Comparison of ENCODE assay signal across 13 mouse cellular contexts in genomic region chr2:29266810-29267209, GRCm38 (mm10). TPM values are rescaled to one million over a fixed set of nuclear protein-coding genes. Genes with fewer than 3 reads are reported as not detected.
DNase-seq lines count a peak whose midpoint lies in the region; ATAC-seq lines count a peak whose summit lies in the region.
"Had no signal": no experiment of that assay in that cellular context is flagged by ENCODE, and none has a peak within 500 bp of the region (broad histone marks: within the 10 kb centered on the region; RNA-seq: fewer than 3 reads in every experiment).

No protein-coding gene starts in this region.

- no peak for ATAC-seq in cerebellum, adult (ENCODE audit: insufficient number of reproducible peaks, low FRiP score, low TSS enrichment)
- peak; percentile 37; the same call in 1 of the 2 replicates for ATAC-seq in hindbrain, embryonic 16.5 days
- ATAC-seq in monocyte, adult 5-6 weeks (replicated peaks; ENCODE audit: insufficient number of reproducible peaks, low FRiP score, low TSS enrichment, poor library complexity, severe bottlenecking): no peak
- ATAC-seq: intestine, embryonic 16.5 days had no signal

- H3K27ac ChIP-seq in hindbrain, embryonic 16.5 days (ENCODE audit: low read depth, low read length): 0 out of 2 replicates have a peak overlapping the region, but pooled peaks have one; percentile 7
- H3K27ac ChIP-seq: embryonic facial prominence, embryonic 13.5 days; heart, embryonic 15.5 days; limb, embryonic 15.5 days had no signal

- H3K9ac ChIP-seq in hindbrain, embryonic 16.5 days (ENCODE audit: low read depth, low read length): peak overlapping the region; percentile 35; the same call in 1 of the 2 replicates
- H3K9ac ChIP-seq: embryonic facial prominence, embryonic 13.5 days; heart, embryonic 15.5 days; limb, embryonic 15.5 days had no signal

- peak; percentile 37 to 41 for DNase-seq in cerebellum, adult 18-20 months
- peak; percentile 34 for DNase-seq in retina, postnatal 1 day
- no peak for DNase-seq in retina, embryonic 14.5 days (ENCODE audit: low spot score)
- DNase-seq in thymus, postnatal 0 days (ENCODE audit: low spot score): no peak
- DNase-seq in gastrocnemius, adult 18-20 months (ENCODE audit: low spot score): no peak
- DNase-seq: right cerebral cortex, adult 18-20 months had no signal

- H3K27me3 ChIP-seq in hindbrain, embryonic 16.5 days (replicated peaks; ENCODE audit: control insufficient read depth, insufficient read depth, low read length): no peaks in the 10 kb centered on the region

- no peak overlapping the region for H3K4me3 ChIP-seq in hindbrain, embryonic 16.5 days (ENCODE audit: low read length)
- H3K4me3 ChIP-seq: embryonic facial prominence, embryonic 13.5 days; heart, embryonic 15.5 days; limb, embryonic 15.5 days had no signal

- 20% methylated on average over 4 of the region's 4 CpGs for WGBS in hindbrain, embryonic 16.5 days

- H3K36me3 ChIP-seq in hindbrain, embryonic 16.5 days (ENCODE audit: control insufficient read depth, insufficient read depth, low read length): no peaks in the 10 kb centered on the region
- H3K36me3 ChIP-seq: embryonic facial prominence, embryonic 13.5 days; heart, embryonic 15.5 days; limb, embryonic 15.5 days had no signal

- peaks cover 10% of the 10 kb centered on the region for H3K4me1 ChIP-seq in hindbrain, embryonic 16.5 days (ENCODE audit: control insufficient read depth, insufficient read depth, low read depth, low read length)
- H3K4me1 ChIP-seq: embryonic facial prominence, embryonic 13.5 days; heart, embryonic 15.5 days; limb, embryonic 15.5 days had no signal

- H3K4me2 ChIP-seq in hindbrain, embryonic 16.5 days (ENCODE audit: low read length): no peak overlapping the region
- H3K4me2 ChIP-seq: embryonic facial prominence, embryonic 13.5 days; heart, embryonic 15.5 days; limb, embryonic 15.5 days had no signal

- H3K9me3 ChIP-seq in hindbrain, embryonic 16.5 days (ENCODE audit: control insufficient read depth, low read length): no peaks in the 10 kb centered on the region
- H3K9me3 ChIP-seq: embryonic facial prominence, embryonic 13.5 days; heart, embryonic 15.5 days; limb, embryonic 15.5 days had no signal

RNA-seq across cellular contexts. Expression of gene Ntng2, which starts 14.0 kb away (rescaled TPM):
- 3.5 and 4.1 TPM in 2 replicates for polyA plus RNA-seq in hindbrain, embryonic 16.5 days (2015; fragmentation: Nextera tagmentation; extraction: Ambion mirVana)
- 0.18 and 0.28 TPM in 2 replicates for polyA plus RNA-seq in thymus, postnatal 0 days (2015; fragmentation: Nextera tagmentation; extraction: Ambion mirVana)
- total RNA-seq in monocyte, adult 5-6 weeks (2017): 7.1 to 27.7 TPM (median 7.5 TPM) in 3 replicates
- total RNA-seq in gastrocnemius, adult 18-20 months (2021): 10 to 100 TPM; 22.3 to 31.2 TPM
- polyA plus RNA-seq: heart, embryonic 15.5 days; intestine, embryonic 16.5 days had no signal

Comparison
In these comparisons a context has a peak if more than half of its experiments do, and no peak if none do; other contexts are left out.
1. DNase-seq: peak in cerebellum, adult 18-20 months (2 of 2) and retina, postnatal 1 day (single experiment); none in retina, embryonic 14.5 days (single experiment), thymus, postnatal 0 days (single experiment) and gastrocnemius, adult 18-20 months (single experiment).